Mouse (Mus musculus): ENCODE data around the gene Elp4. TPM values are rescaled to one million over a fixed set of nuclear protein-coding genes. Genes with fewer than 3 reads are reported as not detected.

The Elp4 gene
- polyA plus RNA-seq, 1 experiment from 2014 or later: 22.8 TPM

- Histone ChIP-seq H3K27ac (no peak overlapping the region), H3K36me3 (ENCODE audit: insufficient read depth, low read length) (no peaks in the 10 kb centered on the region), H3K4me1 (replicated peaks; ENCODE audit: insufficient read depth, low read length) (peaks cover 12% of the 10 kb centered on the region), H3K4me3 (replicated peaks; ENCODE audit: low read depth, low read length) (peak overlapping the region; percentile 14; the same call in 1 of the 2 replicates), H3K27me3 (ENCODE audit: insufficient read depth, low read length) (peaks cover 90% of the 10 kb centered on the region), H3K4me2 (ENCODE audit: low read length) (no peak overlapping the region), H3K9me3 (replicated peaks; ENCODE audit: low read length) (no peaks in the 10 kb centered on the region), H3K9ac (ENCODE audit: low read depth, low read length) (no peak overlapping the region)
- peak; percentile 15 for DNase-seq (ENCODE audit: low spot score)
- WGBS: under 1% methylated on average over 25 of the region's 25 CpGs
- TF ChIP-seq CTCF (IDR thresholded peaks at IDR 0.05; ENCODE audit: low read depth): peak; percentile 32; the same call in 1 of the 2 replicates
- ATAC-seq (replicated peaks; ENCODE audit: low FRiP score, low read depth): no peak
These were observed 232.4 kb downstream of the Elp4 start for GRCm38 (mm10) chr2:105671798-105672595.

GRCm38 (mm10) chr2:105671116-105671797 is 233.1 kb downstream of the Elp4 start:
- Histone ChIP-seq H3K27ac (no peak overlapping the region), H3K4me3 (replicated peaks; ENCODE audit: low read depth, low read length) (no peak overlapping the region), H3K4me2 (ENCODE audit: low read length) (no peak overlapping the region), H3K9me3 (replicated peaks; ENCODE audit: low read length) (no peaks in the 10 kb centered on the region), H3K4me1 (replicated peaks; ENCODE audit: insufficient read depth, low read length) (peaks cover 9% of the 10 kb centered on the region), H3K36me3 (ENCODE audit: insufficient read depth, low read length) (no peaks in the 10 kb centered on the region), H3K27me3 (ENCODE audit: insufficient read depth, low read length) (peaks cover 91% of the 10 kb centered on the region), H3K9ac (ENCODE audit: low read depth, low read length) (no peak overlapping the region)
- TF ChIP-seq CTCF (IDR thresholded peaks at IDR 0.05; ENCODE audit: low read depth): no peak
- no peak for ATAC-seq (replicated peaks; ENCODE audit: low FRiP score, low read depth)
- WGBS: 2% methylated on average over 9 of the region's 9 CpGs
- DNase-seq (ENCODE audit: low spot score): no peak

GRCm38 (mm10) chr2:105670731-105671095 is 233.7 kb downstream of the Elp4 start:
- Histone ChIP-seq H3K27ac (no peak overlapping the region), H3K9ac (ENCODE audit: low read depth, low read length) (no peak overlapping the region), H3K4me2 (ENCODE audit: low read length) (no peak overlapping the region), H3K36me3 (ENCODE audit: insufficient read depth, low read length) (no peaks in the 10 kb centered on the region), H3K4me3 (replicated peaks; ENCODE audit: low read depth, low read length) (no peak overlapping the region), H3K9me3 (replicated peaks; ENCODE audit: low read length) (no peaks in the 10 kb centered on the region), H3K4me1 (replicated peaks; ENCODE audit: insufficient read depth, low read length) (peaks cover 8% of the 10 kb centered on the region), H3K27me3 (ENCODE audit: insufficient read depth, low read length) (peaks cover 93% of the 10 kb centered on the region)
- TF ChIP-seq CTCF (IDR thresholded peaks at IDR 0.05; ENCODE audit: low read depth): no peak
- DNase-seq (ENCODE audit: low spot score) (no peak), ATAC-seq (replicated peaks; ENCODE audit: low FRiP score, low read depth) (no peak)
- under 1% methylated on average over 6 of the region's 6 CpGs for WGBS

- WGBS: 1% methylated on average over 29 of the region's 29 CpGs
- peaks cover 8% of the 10 kb centered on the region for H3K4me1 ChIP-seq (replicated peaks; ENCODE audit: insufficient read depth, low read length)
- no peaks in the 10 kb centered on the region for H3K9me3 ChIP-seq (replicated peaks; ENCODE audit: low read length)
- no peak for DNase-seq (ENCODE audit: low spot score)
- no peak overlapping the region for H3K27ac ChIP-seq
- H3K9ac ChIP-seq (ENCODE audit: low read depth, low read length): no peak overlapping the region
- no peak for TF ChIP-seq CTCF (IDR thresholded peaks at IDR 0.05; ENCODE audit: low read depth)
- no peak for ATAC-seq (replicated peaks; ENCODE audit: low FRiP score, low read depth)
- no peaks in the 10 kb centered on the region for H3K36me3 ChIP-seq (ENCODE audit: insufficient read depth, low read length)
- H3K27me3 ChIP-seq (ENCODE audit: insufficient read depth, low read length): peaks cover 94% of the 10 kb centered on the region
- no peak overlapping the region for H3K4me2 ChIP-seq (ENCODE audit: low read length)
- H3K4me3 ChIP-seq (replicated peaks; ENCODE audit: low read depth, low read length): 0 out of 2 replicates have a peak overlapping the region, but pooled peaks have one; percentile 5
These were observed 234.3 kb downstream of the Elp4 start for GRCm38 (mm10) chr2:105669881-105670730.

GRCm38 (mm10) chr2:105669371-105669861 is 234.9 kb downstream of the Elp4 start:
- no peak overlapping the region for H3K27ac ChIP-seq
- ATAC-seq (replicated peaks; ENCODE audit: low FRiP score, low read depth): no peak
- H3K4me2 ChIP-seq (ENCODE audit: low read length): 0 out of 2 replicates have a peak overlapping the region, but pooled peaks have one; percentile 5
- peaks cover 3% of the 10 kb centered on the region for H3K4me1 ChIP-seq (replicated peaks; ENCODE audit: insufficient read depth, low read length)
- WGBS: 1% methylated on average over 35 of the region's 35 CpGs
- H3K36me3 ChIP-seq (ENCODE audit: insufficient read depth, low read length): no peaks in the 10 kb centered on the region
- no peak for TF ChIP-seq CTCF (IDR thresholded peaks at IDR 0.05; ENCODE audit: low read depth)
- no peaks in the 10 kb centered on the region for H3K9me3 ChIP-seq (replicated peaks; ENCODE audit: low read length)
- peaks cover 94% of the 10 kb centered on the region for H3K27me3 ChIP-seq (ENCODE audit: insufficient read depth, low read length)
- no peak overlapping the region for H3K9ac ChIP-seq (ENCODE audit: low read depth, low read length)
- no peak for DNase-seq (ENCODE audit: low spot score)
- peak overlapping the region; percentile 5; the same call in 1 of the 2 replicates for H3K4me3 ChIP-seq (replicated peaks; ENCODE audit: low read depth, low read length)

Measured in kidney, postnatal 0 days (tissue).